In the genomic region with DNA sequence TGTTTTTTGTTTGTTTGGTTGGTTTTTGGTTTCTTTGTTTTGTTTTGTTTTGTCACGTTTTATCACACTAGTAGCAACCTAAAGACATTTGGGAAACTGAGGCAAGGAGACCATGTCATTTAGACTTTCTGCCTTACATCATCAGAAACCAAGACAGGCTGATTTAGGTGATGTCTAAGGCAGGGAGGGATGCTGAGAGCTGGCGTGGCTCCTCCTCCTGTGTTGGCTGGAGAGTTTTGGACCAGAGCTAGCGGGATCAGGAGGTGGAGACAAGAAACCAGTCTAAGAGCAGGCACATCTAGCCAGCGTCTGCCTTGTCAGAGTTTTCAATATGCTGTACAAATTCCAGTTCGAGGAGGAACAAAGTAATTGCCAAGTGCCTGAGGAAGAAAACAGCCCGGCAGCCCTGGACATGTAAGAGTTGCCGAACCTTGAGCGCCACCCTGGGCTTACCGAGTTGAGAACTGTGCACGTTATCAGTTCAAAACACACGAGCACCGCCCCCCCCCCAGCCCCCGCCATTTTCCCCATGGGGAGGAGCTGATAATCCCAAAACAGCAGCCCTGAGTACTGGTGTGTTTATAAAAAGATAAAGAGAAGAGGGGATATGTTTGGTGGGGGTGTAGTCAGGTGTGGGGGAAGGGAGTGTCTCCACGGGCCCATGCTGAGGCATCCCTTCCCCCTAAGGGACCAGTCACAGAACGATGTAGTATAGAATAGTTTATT, we compare ENCODE assay signal across 8 mouse cellular contexts. TPM values are rescaled to one million over a fixed set of nuclear protein-coding genes. Genes with fewer than 3 reads are reported as not detected.
A peak's percentile ranks its signal among the peaks of the same experiment; 100 is the strongest.
DNase-seq lines count a peak whose midpoint lies in the region; ATAC-seq and TF ChIP-seq lines count a peak whose summit lies in the region.

No protein-coding gene starts in this region.

- peaks cover 14% of the 10 kb centered on the region for H3K4me1 ChIP-seq in heart, embryonic 15.5 days (replicated peaks)
- peaks cover 5% of the 10 kb centered on the region for H3K4me1 ChIP-seq in hindbrain, embryonic 16.5 days (ENCODE audit: control insufficient read depth, insufficient read depth, low read depth, low read length)
- peaks cover 18% of the 10 kb centered on the region for H3K4me1 ChIP-seq in neural tube, embryonic 15.5 days
- H3K4me1 ChIP-seq in cerebellum, adult 2 months (ENCODE audit: control insufficient read depth, insufficient read depth, low read length), result no peaks in the 10 kb centered on the region

- no peak overlapping the region for H3K27ac ChIP-seq in heart, embryonic 15.5 days
- H3K27ac ChIP-seq in hindbrain, embryonic 16.5 days (ENCODE audit: low read depth, low read length), result no peak overlapping the region
- H3K27ac ChIP-seq in neural tube, embryonic 15.5 days (replicated peaks), result no peak overlapping the region
- H3K27ac ChIP-seq in cerebellum, adult 2 months (ENCODE audit: insufficient read depth, low read length), result no peak overlapping the region

- H3K9me3 ChIP-seq in heart, embryonic 15.5 days (replicated peaks), result no peaks in the 10 kb centered on the region
- H3K9me3 ChIP-seq in hindbrain, embryonic 16.5 days (ENCODE audit: control insufficient read depth, low read length), result no peaks in the 10 kb centered on the region
- no peaks in the 10 kb centered on the region for H3K9me3 ChIP-seq in neural tube, embryonic 15.5 days (replicated peaks)

- 2% methylated on average over 15 of the region's 15 CpGs for WGBS in heart, embryonic 15.5 days
- WGBS in hindbrain, embryonic 16.5 days, result 10% methylated on average over 15 of the region's 15 CpGs
- 15% methylated on average over 15 of the region's 15 CpGs for WGBS in neural tube, embryonic 15.5 days
- WGBS in cerebellum, adult 2 months, result 11% methylated on average over 15 of the region's 15 CpGs

- intact Hi-C loops in heart, postnatal 25 days (cut with DNase I), result no loop called here

- no peak overlapping the region for H3K4me3 ChIP-seq in heart, embryonic 15.5 days
- no peak overlapping the region for H3K4me3 ChIP-seq in hindbrain, embryonic 16.5 days (ENCODE audit: low read length)
- H3K4me3 ChIP-seq in neural tube, embryonic 15.5 days (replicated peaks), result no peak overlapping the region
- no peak overlapping the region for H3K4me3 ChIP-seq in cerebellum, adult 2 months (replicated peaks; ENCODE audit: insufficient read depth, low read depth, low read length)

- peaks cover 40% of the 10 kb centered on the region for H3K27me3 ChIP-seq in heart, embryonic 15.5 days
- H3K27me3 ChIP-seq in hindbrain, embryonic 16.5 days (replicated peaks; ENCODE audit: control insufficient read depth, insufficient read depth, low read length), result no peaks in the 10 kb centered on the region
- H3K27me3 ChIP-seq in neural tube, embryonic 15.5 days (replicated peaks), result peaks cover 12% of the 10 kb centered on the region; the same call in 1 of the 2 replicates
- no peaks in the 10 kb centered on the region for H3K27me3 ChIP-seq in cerebellum, adult 2 months (ENCODE audit: control insufficient read depth, insufficient read depth, low read length)

- peak overlapping the region; percentile 39 for H3K4me2 ChIP-seq in heart, embryonic 15.5 days
- H3K4me2 ChIP-seq in hindbrain, embryonic 16.5 days (ENCODE audit: low read length), result peak overlapping the region; percentile 18
- H3K4me2 ChIP-seq in neural tube, embryonic 15.5 days, result peak overlapping the region; percentile 28

- no peak overlapping the region for H3K9ac ChIP-seq in heart, embryonic 15.5 days
- no peak overlapping the region for H3K9ac ChIP-seq in hindbrain, embryonic 16.5 days (ENCODE audit: low read depth, low read length)
- H3K9ac ChIP-seq in neural tube, embryonic 15.5 days (replicated peaks), result no peak overlapping the region

- H3K36me3 ChIP-seq in heart, embryonic 15.5 days, result no peaks in the 10 kb centered on the region
- no peaks in the 10 kb centered on the region for H3K36me3 ChIP-seq in hindbrain, embryonic 16.5 days (ENCODE audit: control insufficient read depth, insufficient read depth, low read length)
- H3K36me3 ChIP-seq in neural tube, embryonic 15.5 days, result no peaks in the 10 kb centered on the region

- ATAC-seq in heart, embryonic 15.5 days (replicated peaks; ENCODE audit: insufficient number of reproducible peaks, insufficient read depth, low FRiP score, low read depth), result no peak
- ATAC-seq in hindbrain, embryonic 16.5 days, result no peak
- no peak for ATAC-seq in neural tube, embryonic 15.5 days (ENCODE audit: low FRiP score)

- TF ChIP-seq POLR2A in cerebellum, adult 2 months (IDR thresholded peaks at IDR 0.05; ENCODE audit: borderline replicate concordance, insufficient read depth, low read length), result no peak

- no peak for DNase-seq in heart, postnatal 25 days (ENCODE audit: low spot score)
- DNase-seq in c-Kit-positive CD71-positive TER-119-positive erythroid progenitor cells, embryonic 14.5 days (ENCODE audit: low spot score), result peak; percentile 92
- DNase-seq in thymus, postnatal 36 days, result no peak
- no peak for DNase-seq in adrenal gland, postnatal 36 days
- no peak for DNase-seq in cerebellum, adult 2 months

- no peak for TF ChIP-seq CTCF in cerebellum, adult 2 months (IDR thresholded peaks at IDR 0.05; ENCODE audit: borderline replicate concordance, insufficient read depth, low read depth, low read length)

RNA-seq across cellular contexts. Expression of a gene that starts 29.5 kb away (rescaled TPM):
- 7.6 and 9.9 TPM in 2 replicates for polyA plus RNA-seq in heart, embryonic 15.5 days (2015; fragmentation: Nextera tagmentation; extraction: Ambion mirVana)
- 10 to 100 TPM; 76.3 to 81.7 TPM for total RNA-seq in heart, postnatal 25 days (2021)
- 10.4 and 10.9 TPM in 2 replicates for polyA plus RNA-seq in hindbrain, embryonic 16.5 days (2015; fragmentation: Nextera tagmentation; extraction: Ambion mirVana)
- polyA plus RNA-seq in neural tube, embryonic 15.5 days (2015; fragmentation: Nextera tagmentation; extraction: Ambion mirVana), result 11.0 and 12.0 TPM in 2 replicates
- total RNA-seq in adrenal gland, postnatal 36 days (2021), result 10 to 100 TPM; 12.3 to 24.1 TPM
- 41.5 and 41.6 TPM in 2 replicates for polyA plus RNA-seq in cerebellum, adult 2 months (2012; rRNA removed)

RNA-seq across cellular contexts. Expression of a gene that starts 30.5 kb away (rescaled TPM):
- polyA plus RNA-seq in heart, embryonic 15.5 days (2015; fragmentation: Nextera tagmentation; extraction: Ambion mirVana), result 78.3 and 81.8 TPM in 2 replicates
- 10 to 100 TPM; 82.1 to 85.6 TPM for total RNA-seq in heart, postnatal 25 days (2021)
- 82.7 and 83.2 TPM in 2 replicates for polyA plus RNA-seq in hindbrain, embryonic 16.5 days (2015; fragmentation: Nextera tagmentation; extraction: Ambion mirVana)
- polyA plus RNA-seq in neural tube, embryonic 15.5 days (2015; fragmentation: Nextera tagmentation; extraction: Ambion mirVana), result 98.7 and 104 TPM in 2 replicates
- 100 to 1,000 TPM; 102 to 116 TPM for total RNA-seq in adrenal gland, postnatal 36 days (2021)
- 67.2 and 67.7 TPM in 2 replicates for polyA plus RNA-seq in cerebellum, adult 2 months (2012; rRNA removed)
